Mouse (Mus musculus) right cerebral cortex, postnatal 25 days (tissue): ENCODE data around the gene Anxa1.

Source experiments
- DNase-seq: peaks from one replicate; pipeline ENCODE4 v3.0.0; 2022

Gene Anxa1

GRCm38 (mm10) chr19:20390455-20390994 is at the start of gene Anxa1:
TSS of gene Anxa1 (minus strand) at chr19:20390944.
- DNase-seq, result no peak

GRCm38 (mm10) chr19:20437043-20437442 is 46.3 kb upstream of the Anxa1 start:
- no peak for DNase-seq

- DNase-seq, result peak; percentile 10
Observed at GRCm38 (mm10) chr19:20434541-20434940, 43.8 kb upstream of the Anxa1 start.

- DNase-seq, result no peak
Observed at GRCm38 (mm10) chr19:20433966-20434365, 43.2 kb upstream of the Anxa1 start.

- DNase-seq, result no peak
Observed at GRCm38 (mm10) chr19:20426443-20427161, 35.9 kb upstream of the Anxa1 start.

GRCm38 (mm10) chr19:20411276-20411675 is 20.5 kb upstream of the Anxa1 start:
- DNase-seq, result no peak

- no peak for DNase-seq
Observed at GRCm38 (mm10) chr19:20409541-20410528, 19.1 kb upstream of the Anxa1 start.

- DNase-seq, result no peak
Observed at GRCm38 (mm10) chr19:20406475-20406874, 15.7 kb upstream of the Anxa1 start.

GRCm38 (mm10) chr19:20405015-20405414 is 14.3 kb upstream of the Anxa1 start:
- no peak for DNase-seq

GRCm38 (mm10) chr19:20403740-20404139 is 13.0 kb upstream of the Anxa1 start:
- DNase-seq, result no peak

- DNase-seq, result no peak
Observed at GRCm38 (mm10) chr19:20403219-20403618, 12.5 kb upstream of the Anxa1 start.

GRCm38 (mm10) chr19:20402516-20403200 is 11.9 kb upstream of the Anxa1 start:
- DNase-seq, result no peak

- no peak for DNase-seq
Observed at GRCm38 (mm10) chr19:20401961-20402360, 11.2 kb upstream of the Anxa1 start.

GRCm38 (mm10) chr19:20399187-20399586 is 8.4 kb upstream of the Anxa1 start:
- DNase-seq, result no peak

GRCm38 (mm10) chr19:20397092-20397491 is 6.3 kb upstream of the Anxa1 start:
- no peak for DNase-seq

- DNase-seq, result peak; percentile 31
Observed at GRCm38 (mm10) chr19:20393556-20394274, 3.0 kb upstream of the Anxa1 start.

- DNase-seq, result no peak
Observed at GRCm38 (mm10) chr19:20389723-20390122, 1.0 kb downstream of the Anxa1 start.

- no peak for DNase-seq
Observed at GRCm38 (mm10) chr19:20389245-20389644, 1.5 kb downstream of the Anxa1 start.

- DNase-seq, result no peak
Observed at GRCm38 (mm10) chr19:20388276-20388675, 2.5 kb downstream of the Anxa1 start.

GRCm38 (mm10) chr19:20386296-20386695 is 4.4 kb downstream of the Anxa1 start:
- no peak for DNase-seq

GRCm38 (mm10) chr19:20385645-20386044 is 5.1 kb downstream of the Anxa1 start:
- DNase-seq, result no peak

GRCm38 (mm10) chr19:20381207-20381752 is 9.5 kb downstream of the Anxa1 start:
- DNase-seq, result no peak
